Mouse (Mus musculus) embryonic facial prominence, embryonic 12.5 days (tissue): ENCODE data around the gene Kcnc1. TPM values are rescaled to one million over a fixed set of nuclear protein-coding genes. Genes with fewer than 3 reads are reported as not detected.

Experiments
- ATAC-seq: fragments of 200-750 bp; cut with Nextera tagmentation; 2 replicates; pipeline ENCODE4 v1.8.0; 2017; ENCODE audit not compliant: insufficient number of reproducible peaks, insufficient read depth, low FRiP score, low TSS enrichment
- H3K27ac ChIP-seq: fragments of 300-500 bp; sonication (generic); 2 replicates; pipeline ENCODE4 v1.5.1; 2016; ENCODE audit warnings: mild to moderate bottlenecking
- H3K27me3 ChIP-seq: fragments of 300-500 bp; sonication (generic); 2 replicates; pipeline ENCODE4 v1.6.1; 2016; ENCODE audit warnings: mild to moderate bottlenecking, moderate library complexity
- H3K36me3 ChIP-seq: fragments of 300-500 bp; sonication (generic); 2 replicates; pipeline ENCODE4 v1.6.1; 2016; ENCODE audit warnings: mild to moderate bottlenecking
- H3K4me1 ChIP-seq: fragments of 300-500 bp; sonication (generic); 2 replicates; pipeline ENCODE4 v1.6.1; 2016
- H3K4me2 ChIP-seq: fragments of 300-500 bp; sonication (generic); replicated peaks from 2 replicates; pipeline ENCODE4 v1.6.1; 2016; ENCODE audit warnings: mild to moderate bottlenecking, moderate library complexity
- H3K4me3 ChIP-seq: fragments of 300-500 bp; sonication (generic); 2 replicates; pipeline ENCODE4 v1.5.1; 2016; ENCODE audit warnings: mild to moderate bottlenecking
- H3K9ac ChIP-seq: fragments of 300-500 bp; sonication (generic); 2 replicates; pipeline ENCODE4 v1.6.1; 2016; ENCODE audit warnings: mild to moderate bottlenecking, moderate library complexity
- H3K9me3 ChIP-seq: fragments of 300-500 bp; sonication (generic); 2 replicates; pipeline ENCODE4 v1.6.1; 2016; ENCODE audit warnings: mild to moderate bottlenecking, moderate library complexity
- WGBS: fragments of 180-500 bp; shearing (Covaris S2); methylation state at CpG from one replicate; pipeline ENCODE4 v1.1.7; 2016; 5-methylcytosine and 5-hydroxymethylcytosine counted together
- polyA plus RNA-seq: library from polyadenylated mRNA; unstranded; fragments of >200 nt; fragmentation: Nextera tagmentation; extraction: Ambion mirVana; gene quantifications from 2 replicates; pipeline ENCODE4 v1.2.1, GENCODE M21; 2016

Kcnc1 gene
- polyA plus RNA-seq, 1 experiment from 2014 or later: 0.50 TPM

GRCm38 (mm10) chr7:46394933-46395332 lies 1.4 kb upstream of the Kcnc1 start:
- H3K9ac ChIP-seq: no peak overlapping the region
- no peaks in the 10 kb centered on the region for H3K36me3 ChIP-seq
- no peaks in the 10 kb centered on the region for H3K9me3 ChIP-seq
- ATAC-seq: no peak
- H3K27me3 ChIP-seq: peaks cover 66% of the 10 kb centered on the region
- H3K4me1 ChIP-seq: peaks cover 18% of the 10 kb centered on the region
- no peak overlapping the region for H3K4me2 ChIP-seq
- H3K27ac ChIP-seq: no peak overlapping the region
- no peak overlapping the region for H3K4me3 ChIP-seq
- WGBS: 62% methylated on average over 4 of the region's 4 CpGs

GRCm38 (mm10) chr7:46395571-46395970 lies 726 bp upstream of the Kcnc1 start:
- Histone ChIP-seq H3K27me3 (peaks cover 72% of the 10 kb centered on the region), H3K4me3 (peak overlapping the region; percentile 48), H3K4me2 (peak overlapping the region; percentile 98), H3K9ac (no peak overlapping the region), H3K27ac (no peak overlapping the region), H3K9me3 (no peaks in the 10 kb centered on the region), H3K36me3 (no peaks in the 10 kb centered on the region), H3K4me1 (peaks cover 18% of the 10 kb centered on the region)
- ATAC-seq: no peak
- WGBS: 22% methylated on average over 6 of the region's 6 CpGs

- Histone ChIP-seq H3K36me3 (no peaks in the 10 kb centered on the region), H3K4me3 (peak overlapping the region; percentile 48), H3K4me2 (peak overlapping the region; percentile 98), H3K27ac (no peak overlapping the region), H3K9me3 (no peaks in the 10 kb centered on the region), H3K9ac (no peak overlapping the region), H3K27me3 (peaks cover 83% of the 10 kb centered on the region), H3K4me1 (peaks cover 18% of the 10 kb centered on the region)
- 2% methylated on average over 54 of the region's 64 CpGs for WGBS
- ATAC-seq: no peak
These were observed 833 bp downstream of the Kcnc1 start for GRCm38 (mm10) chr7:46396928-46397731.

- Histone ChIP-seq H3K4me2 (peak overlapping the region; percentile 98), H3K36me3 (no peaks in the 10 kb centered on the region), H3K9me3 (no peaks in the 10 kb centered on the region), H3K4me1 (peaks cover 18% of the 10 kb centered on the region), H3K27me3 (peaks cover 81% of the 10 kb centered on the region), H3K27ac (no peak overlapping the region), H3K9ac (no peak overlapping the region), H3K4me3 (peak overlapping the region; percentile 48; the same call in 1 of the 2 replicates)
- WGBS: 8% methylated on average over 70 of the region's 70 CpGs
- no peak for ATAC-seq
These were observed 1.5 kb downstream of the Kcnc1 start for GRCm38 (mm10) chr7:46397732-46398333.

GRCm38 (mm10) chr7:46398612-46399011 lies 2.3 kb downstream of the Kcnc1 start:
- H3K27me3 ChIP-seq: peaks cover 80% of the 10 kb centered on the region
- peaks cover 18% of the 10 kb centered on the region for H3K4me1 ChIP-seq
- H3K27ac ChIP-seq: no peak overlapping the region
- no peaks in the 10 kb centered on the region for H3K9me3 ChIP-seq
- ATAC-seq: no peak
- no peak overlapping the region for H3K4me2 ChIP-seq
- no peak overlapping the region for H3K9ac ChIP-seq
- H3K36me3 ChIP-seq: no peaks in the 10 kb centered on the region
- WGBS: 68% methylated on average over 4 of the region's 4 CpGs
- no peak overlapping the region for H3K4me3 ChIP-seq

- WGBS: 82% methylated on average over 1 of the region's 1 CpGs
- Histone ChIP-seq H3K4me2 (no peak overlapping the region), H3K9me3 (no peaks in the 10 kb centered on the region), H3K9ac (no peak overlapping the region), H3K27me3 (peaks cover 69% of the 10 kb centered on the region), H3K4me3 (no peak overlapping the region), H3K27ac (no peak overlapping the region), H3K36me3 (no peaks in the 10 kb centered on the region), H3K4me1 (peaks cover 18% of the 10 kb centered on the region)
- no peak for ATAC-seq
These were observed 3.4 kb downstream of the Kcnc1 start for GRCm38 (mm10) chr7:46399676-46400075.

- H3K4me1 ChIP-seq: peaks cover 18% of the 10 kb centered on the region
- no peak overlapping the region for H3K9ac ChIP-seq
- no peak overlapping the region for H3K27ac ChIP-seq
- 46% methylated on average over 8 of the region's 8 CpGs for WGBS
- no peaks in the 10 kb centered on the region for H3K36me3 ChIP-seq
- no peak for ATAC-seq
- H3K9me3 ChIP-seq: no peaks in the 10 kb centered on the region
- peaks cover 65% of the 10 kb centered on the region for H3K27me3 ChIP-seq
- H3K4me3 ChIP-seq: no peak overlapping the region
- no peak overlapping the region for H3K4me2 ChIP-seq
These were observed 4.0 kb downstream of the Kcnc1 start for GRCm38 (mm10) chr7:46400346-46400745.

- H3K9ac ChIP-seq: no peak overlapping the region
- no peaks in the 10 kb centered on the region for H3K9me3 ChIP-seq
- H3K4me2 ChIP-seq: no peak overlapping the region
- no peak overlapping the region for H3K27ac ChIP-seq
- WGBS: 67% methylated on average over 3 of the region's 3 CpGs
- peaks cover 53% of the 10 kb centered on the region for H3K27me3 ChIP-seq
- no peaks in the 10 kb centered on the region for H3K36me3 ChIP-seq
- peaks cover 9% of the 10 kb centered on the region for H3K4me1 ChIP-seq
- no peak for ATAC-seq
- no peak overlapping the region for H3K4me3 ChIP-seq
These were observed 5.3 kb downstream of the Kcnc1 start for GRCm38 (mm10) chr7:46401371-46402180.

- Histone ChIP-seq H3K4me2 (no peak overlapping the region), H3K27me3 (peaks cover 30% of the 10 kb centered on the region), H3K4me1 (no peaks in the 10 kb centered on the region), H3K9me3 (no peaks in the 10 kb centered on the region), H3K9ac (no peak overlapping the region), H3K36me3 (no peaks in the 10 kb centered on the region), H3K27ac (no peak overlapping the region), H3K4me3 (no peak overlapping the region)
- no peak for ATAC-seq
- 81% methylated on average over 15 of the region's 15 CpGs for WGBS
These were observed 7.6 kb downstream of the Kcnc1 start for GRCm38 (mm10) chr7:46403616-46404485.

- H3K9me3 ChIP-seq: no peaks in the 10 kb centered on the region
- no peak overlapping the region for H3K9ac ChIP-seq
- no peak overlapping the region for H3K27ac ChIP-seq
- no peaks in the 10 kb centered on the region for H3K36me3 ChIP-seq
- WGBS: 85% methylated on average over 7 of the region's 7 CpGs
- H3K27me3 ChIP-seq: peaks cover 21% of the 10 kb centered on the region
- ATAC-seq: no peak
- H3K4me3 ChIP-seq: no peak overlapping the region
- no peak overlapping the region for H3K4me2 ChIP-seq
- H3K4me1 ChIP-seq: no peaks in the 10 kb centered on the region
These were observed 8.5 kb downstream of the Kcnc1 start for GRCm38 (mm10) chr7:46404756-46405155.

- no peak overlapping the region for H3K4me3 ChIP-seq
- H3K27ac ChIP-seq: no peak overlapping the region
- no peaks in the 10 kb centered on the region for H3K9me3 ChIP-seq
- H3K27me3 ChIP-seq: 0 out of 2 replicates have a peak, but pooled peaks cover 2% of the 10 kb centered on the region
- 80% methylated on average over 9 of the region's 9 CpGs for WGBS
- ATAC-seq: no peak
- no peaks in the 10 kb centered on the region for H3K4me1 ChIP-seq
- H3K9ac ChIP-seq: no peak overlapping the region
- no peak overlapping the region for H3K4me2 ChIP-seq
- no peaks in the 10 kb centered on the region for H3K36me3 ChIP-seq
These were observed 12.3 kb downstream of the Kcnc1 start for GRCm38 (mm10) chr7:46408606-46409005.
